Mouse (Mus musculus) liver, postnatal 0 days (tissue): ENCODE results near the gene Mpp2. TPM values are rescaled to one million over a fixed set of nuclear protein-coding genes. Genes with fewer than 3 reads are reported as not detected.

Experiments
- ATAC-seq: fragments of 200-750 bp; cut with Nextera tagmentation; 2 replicates; pipeline ENCODE4 v1.8.0; 2017; ENCODE audit warnings: mild to moderate bottlenecking, moderate library complexity
- DNase-seq: peaks from one replicate; pipeline ENCODE4 v3.0.0-alpha.2; 2016
- H3K27ac ChIP-seq: fragments of 300-500 bp; sonication (generic); 2 replicates; pipeline ENCODE4 v1.5.1; 2014; ENCODE audit warnings: antibody characterized with exemption, moderate library complexity, mild to moderate bottlenecking, low read depth
- H3K27me3 ChIP-seq: fragments of 300-500 bp; sonication (generic); 2 replicates; pipeline ENCODE4 v1.6.1; 2014; ENCODE audit warnings: low read length, control low read depth, mixed read lengths; ENCODE audit not compliant: insufficient read depth
- H3K36me3 ChIP-seq: fragments of 300-500 bp; sonication (generic); replicated peaks from 2 replicates; pipeline ENCODE4 v1.6.1; 2014; ENCODE audit warnings: mild to moderate bottlenecking, control low read depth, low read length, moderate library complexity, mixed read lengths; ENCODE audit not compliant: insufficient read depth
- H3K4me1 ChIP-seq: fragments of 300-500 bp; sonication (generic); 2 replicates; pipeline ENCODE4 v1.6.1; 2014; ENCODE audit warnings: antibody characterized with exemption, mild to moderate bottlenecking, control low read depth; ENCODE audit not compliant: insufficient read depth
- H3K4me2 ChIP-seq: fragments of 300-500 bp; sonication (generic); 2 replicates; pipeline ENCODE4 v1.6.1; 2014; ENCODE audit warnings: low read depth, mild to moderate bottlenecking, low read length, moderate library complexity, mixed read lengths
- H3K4me3 ChIP-seq: fragments of 300-500 bp; sonication (generic); 2 replicates; pipeline ENCODE4 v1.5.1; 2014; ENCODE audit warnings: low read depth, low read length
- H3K9ac ChIP-seq: fragments of 300-500 bp; sonication (generic); replicated peaks from 2 replicates; pipeline ENCODE4 v1.6.1; 2014; ENCODE audit warnings: mild to moderate bottlenecking, moderate library complexity
- H3K9me3 ChIP-seq: fragments of 300-500 bp; sonication (generic); 2 replicates; pipeline ENCODE4 v1.6.1; 2016; ENCODE audit warnings: mild to moderate bottlenecking, control low read depth, low read length, mixed read lengths
- CTCF ChIP-seq: sonication (generic); IDR thresholded peaks from 2 replicates; pipeline ENCODE4 v1.5.1; 2016; ENCODE audit warnings: antibody characterized with exemption, low read depth
- EP300 ChIP-seq: IDR thresholded peaks from 2 replicates; pipeline ENCODE4 v1.6.1; 2016; ENCODE audit warnings: antibody characterized with exemption, low read depth, mild to moderate bottlenecking
- WGBS: fragments of 180-500 bp; shearing (Covaris S2); extraction: QIAGEN DNeasy Blood & Tissue Kit; methylation state at CpG from one replicate; pipeline ENCODE4 v1.1.7; 2014; ENCODE audit not compliant: insufficient replicate concordance; 5-methylcytosine and 5-hydroxymethylcytosine counted together
- polyA plus RNA-seq: library from polyadenylated mRNA; unstranded; fragments of >200 nt; fragmentation: Nextera tagmentation; extraction: Ambion mirVana; gene quantifications from 2 replicates; pipeline ENCODE4 v1.2.1, GENCODE M21; 2015

Mpp2 gene
- polyA plus RNA-seq, 1 experiment from 2014 or later = 4.4 TPM

DNA sequence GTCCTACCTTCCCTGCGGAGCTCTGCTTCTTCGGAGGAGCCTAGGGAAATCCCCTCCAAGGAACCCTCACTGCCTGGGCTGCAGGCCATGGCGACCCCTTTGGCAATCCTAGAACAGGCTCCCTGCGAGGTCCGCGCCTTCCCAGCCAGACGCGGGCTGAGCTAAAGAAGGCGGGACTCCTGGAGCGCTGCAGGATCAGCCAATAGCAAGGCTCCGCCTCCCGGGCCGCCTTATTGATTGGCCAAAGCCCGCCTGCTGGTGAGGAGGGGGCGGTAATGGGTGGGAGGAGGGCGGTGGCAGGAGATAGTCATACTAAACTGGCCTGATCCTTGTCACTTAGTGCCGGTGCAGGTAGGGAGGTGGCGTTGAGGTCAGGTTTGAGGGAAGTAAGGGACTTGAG is 6.0 kb downstream of the Mpp2 start:
- H3K4me1 ChIP-seq = peaks cover 16% of the 10 kb centered on the region
- peak overlapping the region; percentile 15 for H3K4me3 ChIP-seq
- no peak overlapping the region for H3K27ac ChIP-seq
- WGBS = 3% methylated on average over 18 of the region's 18 CpGs
- no peaks in the 10 kb centered on the region for H3K9me3 ChIP-seq
- no peak overlapping the region for H3K9ac ChIP-seq
- TF ChIP-seq CTCF = no peak
- TF ChIP-seq EP300 = no peak
- peak overlapping the region; percentile 62 for H3K4me2 ChIP-seq
- peaks cover 21% of the 10 kb centered on the region for H3K27me3 ChIP-seq
- DNase-seq = peak; percentile 63
- no peaks in the 10 kb centered on the region for H3K36me3 ChIP-seq
- peak; percentile 67 for ATAC-seq

DNA sequence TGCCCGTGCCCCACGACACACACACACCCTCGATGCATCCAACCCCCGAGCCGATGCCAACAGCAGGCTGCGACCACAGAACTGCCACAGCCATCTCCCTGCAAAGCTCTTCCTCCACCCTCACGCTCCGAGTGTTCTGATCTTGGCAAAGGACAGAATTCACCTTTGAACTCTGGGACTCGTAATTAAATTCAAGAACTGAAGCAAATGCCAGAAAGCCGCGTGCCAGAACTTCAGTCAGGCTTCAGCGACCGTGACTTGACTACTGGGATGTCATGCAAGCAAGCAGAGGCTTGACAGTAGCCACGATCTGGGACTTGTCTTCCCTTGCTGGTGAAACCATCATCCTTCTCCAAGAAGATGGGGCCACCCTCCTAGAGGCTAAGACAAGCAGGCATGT is 14.6 kb downstream of the Mpp2 start:
- Histone ChIP-seq H3K4me3 (no peak overlapping the region), H3K27me3 (0 out of 2 replicates have a peak, but pooled peaks cover 4% of the 10 kb centered on the region), H3K27ac (no peak overlapping the region), H3K9ac (no peak overlapping the region), H3K9me3 (no peaks in the 10 kb centered on the region), H3K36me3 (no peaks in the 10 kb centered on the region), H3K4me2 (no peak overlapping the region), H3K4me1 (no peaks in the 10 kb centered on the region)
- DNase-seq = no peak
- WGBS = 80% methylated on average over 14 of the region's 14 CpGs
- ATAC-seq = no peak
- TF ChIP-seq EP300 = no peak
- TF ChIP-seq CTCF = no peak

DNA sequence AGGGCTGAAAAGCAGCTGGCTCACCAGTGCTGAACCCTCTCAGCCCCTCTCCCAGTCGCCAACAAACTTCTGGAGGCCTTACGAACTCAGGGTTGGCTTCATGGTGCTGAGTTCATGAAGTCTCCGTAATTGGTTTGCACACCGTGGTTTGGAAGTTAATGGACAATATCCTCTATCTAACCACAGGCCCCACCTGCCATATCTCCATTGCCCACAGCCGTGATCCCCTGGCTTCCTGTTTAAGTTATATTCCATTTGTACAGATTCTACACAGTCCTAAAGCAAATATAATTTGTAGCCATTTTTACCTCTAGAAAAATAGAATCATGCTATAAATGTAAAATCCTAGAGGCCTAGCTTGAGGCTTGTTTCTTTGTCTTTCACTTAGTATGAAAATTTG is 15.6 kb downstream of the Mpp2 start:
- H3K4me2 ChIP-seq = no peak overlapping the region
- H3K9ac ChIP-seq = no peak overlapping the region
- no peaks in the 10 kb centered on the region for H3K4me1 ChIP-seq
- 47% methylated on average over 5 of the region's 5 CpGs for WGBS
- DNase-seq = no peak
- H3K36me3 ChIP-seq = no peaks in the 10 kb centered on the region
- ATAC-seq = no peak
- no peak overlapping the region for H3K4me3 ChIP-seq
- H3K9me3 ChIP-seq = no peaks in the 10 kb centered on the region
- H3K27ac ChIP-seq = no peak overlapping the region
- TF ChIP-seq EP300 (no peak), CTCF (no peak)
- H3K27me3 ChIP-seq = 0 out of 2 replicates have a peak, but pooled peaks cover 4% of the 10 kb centered on the region

DNA sequence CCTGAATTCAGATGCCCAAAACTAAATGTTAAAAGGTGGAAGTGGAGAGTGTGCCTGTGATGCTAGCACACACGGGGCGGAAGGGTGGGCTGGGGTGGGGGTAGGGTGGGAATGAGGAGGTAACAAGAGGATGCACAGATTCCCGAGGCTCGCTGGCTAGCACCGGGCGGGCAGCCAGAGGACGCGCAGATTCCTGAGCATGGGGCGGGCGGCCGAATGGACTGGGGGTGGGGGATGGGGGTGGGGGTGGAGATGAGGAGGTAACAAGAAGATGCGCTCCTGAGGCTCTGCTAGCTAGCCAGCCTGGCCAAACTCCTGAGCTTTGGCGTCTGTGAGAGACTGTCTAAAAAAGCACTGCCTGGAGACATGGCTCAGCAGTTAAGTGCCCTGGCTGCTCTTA is 17.9 kb downstream of the Mpp2 start:
- Histone ChIP-seq H3K27ac (no peak overlapping the region), H3K9ac (no peak overlapping the region), H3K4me3 (no peak overlapping the region), H3K9me3 (no peaks in the 10 kb centered on the region), H3K4me2 (no peak overlapping the region), H3K27me3 (0 out of 2 replicates have a peak, but pooled peaks cover 4% of the 10 kb centered on the region), H3K4me1 (no peaks in the 10 kb centered on the region), H3K36me3 (no peaks in the 10 kb centered on the region)
- DNase-seq (no peak), ATAC-seq (no peak)
- 21% methylated on average over 13 of the region's 13 CpGs for WGBS
- TF ChIP-seq EP300 (no peak), CTCF (no peak)

DNA sequence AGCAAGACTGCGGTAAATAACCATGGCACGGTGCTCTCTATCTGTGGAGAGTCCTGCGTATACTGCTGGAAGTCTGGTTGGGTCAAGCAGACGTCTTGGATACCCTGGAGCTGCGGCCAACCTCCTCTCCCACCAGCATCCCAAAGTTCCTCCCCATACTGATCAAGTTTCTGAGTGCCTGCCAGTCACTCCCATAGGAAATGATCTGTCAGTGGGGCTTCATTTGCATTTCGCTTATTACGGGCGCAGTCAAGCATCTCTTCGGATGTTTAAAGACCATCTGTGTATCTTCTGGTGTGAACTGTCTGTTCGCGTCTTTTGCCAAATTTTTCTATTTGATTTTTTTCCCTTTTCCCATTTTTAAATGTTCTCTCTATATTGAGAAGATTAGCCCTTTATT is 18.7 kb downstream of the Mpp2 start:
- Histone ChIP-seq H3K4me1 (no peaks in the 10 kb centered on the region), H3K4me3 (no peak overlapping the region), H3K4me2 (no peak overlapping the region), H3K27ac (no peak overlapping the region), H3K27me3 (0 out of 2 replicates have a peak, but pooled peaks cover 4% of the 10 kb centered on the region), H3K9me3 (no peaks in the 10 kb centered on the region), H3K36me3 (no peaks in the 10 kb centered on the region), H3K9ac (no peak overlapping the region)
- DNase-seq (no peak), ATAC-seq (no peak)
- 69% methylated on average over 11 of the region's 11 CpGs for WGBS
- TF ChIP-seq EP300 = no peak
- TF ChIP-seq CTCF = no peak

DNA sequence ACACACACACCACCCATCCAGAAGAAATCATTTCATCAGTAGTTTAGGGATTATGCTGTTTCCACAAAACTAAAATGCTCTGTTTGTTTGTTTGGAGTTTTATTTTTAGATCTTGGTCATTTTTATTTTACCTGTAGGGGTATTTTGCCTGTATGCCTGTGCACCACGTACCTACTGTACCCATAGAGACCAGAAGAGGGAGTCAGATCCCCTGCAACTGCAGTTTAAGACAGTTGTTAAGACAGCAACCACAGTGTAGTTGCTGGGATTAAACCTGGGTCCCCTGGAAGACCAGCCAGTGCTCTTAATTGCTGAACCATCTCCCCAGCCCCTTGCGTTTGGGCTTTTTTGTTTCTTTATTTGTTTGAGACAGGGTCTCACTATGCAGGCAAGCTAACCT is 19.3 kb downstream of the Mpp2 start:
- no peak for DNase-seq
- Histone ChIP-seq H3K9me3 (no peaks in the 10 kb centered on the region), H3K9ac (no peak overlapping the region), H3K36me3 (no peaks in the 10 kb centered on the region), H3K27ac (no peak overlapping the region), H3K4me2 (no peak overlapping the region), H3K4me3 (no peak overlapping the region), H3K4me1 (no peaks in the 10 kb centered on the region), H3K27me3 (0 out of 2 replicates have a peak, but pooled peaks cover 4% of the 10 kb centered on the region)
- TF ChIP-seq EP300 = no peak
- TF ChIP-seq CTCF = peak; percentile 62
- no peak for ATAC-seq
- 45% methylated on average over 2 of the region's 2 CpGs for WGBS

DNA sequence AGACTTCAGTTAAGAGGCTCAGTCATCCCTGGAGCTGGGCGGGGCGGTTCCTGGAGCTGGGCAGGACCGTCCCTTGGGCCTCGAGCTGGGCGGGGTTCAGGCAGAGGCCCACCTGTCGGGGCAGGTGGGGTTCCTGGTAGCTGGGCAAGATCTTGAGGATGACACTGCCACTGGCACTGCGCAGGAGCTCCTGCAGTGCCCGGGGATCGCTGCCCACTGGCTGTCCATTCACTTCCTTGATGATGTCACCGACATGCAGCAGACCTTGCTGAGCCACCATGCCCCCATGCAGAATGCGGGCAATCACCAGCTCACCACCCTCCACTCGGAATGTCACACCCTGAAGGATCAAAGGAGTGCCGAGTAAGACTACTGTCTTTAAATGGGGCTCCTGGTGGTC is 25.2 kb downstream of the Mpp2 start:
- no peak for DNase-seq
- Histone ChIP-seq H3K27ac (no peak overlapping the region), H3K4me1 (peaks cover 3% of the 10 kb centered on the region; the same call in 1 of the 2 replicates), H3K9ac (no peak overlapping the region), H3K4me2 (no peak overlapping the region), H3K4me3 (no peak overlapping the region), H3K27me3 (peaks cover 10% of the 10 kb centered on the region; the same call in 1 of the 2 replicates), H3K36me3 (no peaks in the 10 kb centered on the region; the same call in 1 of the 2 replicates), H3K9me3 (no peaks in the 10 kb centered on the region)
- 74% methylated on average over 13 of the region's 13 CpGs for WGBS
- no peak for ATAC-seq
- TF ChIP-seq EP300 (no peak), CTCF (no peak)
